Mouse (Mus musculus): ENCODE measurements at regions not wholly inside any gene's neighbourhood (a gene's known extent, or its start where the extent isn't known, plus 50 kb on each side); places are given as distances from the start of the nearest gene placed in this dataset.

GRCm38 (mm10) chr15:62139192-62139591 is 1216.4 kb upstream of the A1bg start:
- DNase-seq, result peak; percentile 11

GRCm38 (mm10) chr15:62138701-62139100 is 1215.9 kb upstream of the A1bg start:
- DNase-seq, result no peak

GRCm38 (mm10) chr15:62136932-62137594 is 1214.3 kb upstream of the A1bg start:
- no peak for DNase-seq

- DNase-seq, result no peak
Observed at GRCm38 (mm10) chr15:62134835-62135234, 1212.0 kb upstream of the A1bg start.

- no peak for DNase-seq
Observed at GRCm38 (mm10) chr15:62134308-62134707, 1211.5 kb upstream of the A1bg start.

GRCm38 (mm10) chr15:62132895-62133294 is 1210.1 kb upstream of the A1bg start:
- peak; percentile 67 for DNase-seq

GRCm38 (mm10) chr15:62131686-62132085 is 1208.9 kb upstream of the A1bg start:
- DNase-seq, result no peak

GRCm38 (mm10) chr15:62130530-62130929 is 1207.7 kb upstream of the A1bg start:
- DNase-seq, result no peak

- peak; percentile 13 for DNase-seq
Observed at GRCm38 (mm10) chr15:62128546-62129212, 1205.9 kb upstream of the A1bg start.

GRCm38 (mm10) chr15:62127602-62128158 is 1204.9 kb upstream of the A1bg start:
- peak; percentile 23 for DNase-seq

- DNase-seq, result no peak
Observed at GRCm38 (mm10) chr15:62125718-62126117, 1202.9 kb upstream of the A1bg start.

GRCm38 (mm10) chr15:62123756-62124155 is 1200.9 kb upstream of the A1bg start:
- no peak for DNase-seq

- DNase-seq, result no peak
Observed at GRCm38 (mm10) chr15:62122265-62123023, 1199.6 kb upstream of the A1bg start.

- DNase-seq, result no peak
Observed at GRCm38 (mm10) chr15:62121696-62122095, 1198.9 kb upstream of the A1bg start.

- DNase-seq, result no peak
Observed at GRCm38 (mm10) chr15:62120735-62121134, 1197.9 kb upstream of the A1bg start.

- no peak for DNase-seq
Observed at GRCm38 (mm10) chr15:62118997-62119396, 1196.2 kb upstream of the A1bg start.

- DNase-seq, result no peak
Observed at GRCm38 (mm10) chr15:62116184-62116583, 1193.4 kb upstream of the A1bg start.

GRCm38 (mm10) chr15:62114815-62115214 is 1192.0 kb upstream of the A1bg start:
- peak; percentile 37 for DNase-seq

GRCm38 (mm10) chr15:62112151-62112550 is 1189.3 kb upstream of the A1bg start:
- no peak for DNase-seq

- no peak for DNase-seq
Observed at GRCm38 (mm10) chr15:62107976-62108375, 1185.2 kb upstream of the A1bg start.

GRCm38 (mm10) chr15:62106518-62106975 is 1183.7 kb upstream of the A1bg start:
- DNase-seq, result peak; percentile 89

- DNase-seq, result no peak
Observed at GRCm38 (mm10) chr15:62105483-62105882, 1182.7 kb upstream of the A1bg start.

GRCm38 (mm10) chr15:62104653-62105052 is 1181.8 kb upstream of the A1bg start:
- no peak for DNase-seq

Data from kidney, adult 18-20 months (tissue).